Mouse (Mus musculus): ENCODE data around the gene Tas2r115. TPM values are rescaled to one million over a fixed set of nuclear protein-coding genes. Genes with fewer than 3 reads are reported as not detected.

Gene Tas2r115
- not detected in 4 replicates for total RNA-seq (2023; ENCODE audit: inconsistent age)

GRCm38 (mm10) chr6:132737935-132738334, at the start of gene Tas2r115:
TSS of gene Tas2r115 (minus strand) at chr6:132738035.

GRCm38 (mm10) chr6:132778062-132778461, 40.2 kb upstream of the Tas2r115 start, which contains the start of gene Tas2r136:
TSS of gene Tas2r136 (minus strand) at chr6:132778162.

GRCm38 (mm10) chr6:132761831-132762230, 24.0 kb upstream of the Tas2r115 start, which contains the start of gene Tas2r102:
TSS of gene Tas2r102 (plus strand) at chr6:132762131.

GRCm38 (mm10) chr6:132754430-132754829, 16.6 kb upstream of the Tas2r115 start, which contains the start of gene Tas2r124:
TSS of gene Tas2r124 (plus strand) at chr6:132754730.

GRCm38 (mm10) chr6:132711828-132712227, 26.0 kb downstream of the Tas2r115 start, which contains the start of gene Tas2r122:
TSS of gene Tas2r122 (minus strand) at chr6:132711928.

GRCm38 (mm10) chr6:132700907-132701306, 36.9 kb downstream of the Tas2r115 start, which contains the start of gene Tas2r121:
TSS of gene Tas2r121 (minus strand) at chr6:132701007.

Other genes with a start within 250 kb of the Tas2r115 start
- gene Prh1, start 168.2 kb downstream of the Tas2r115 start, total RNA-seq (2023; ENCODE audit: inconsistent age) = not detected in 4 replicates
- not detected in 4 replicates for gene Prp2, start 142.1 kb downstream of the Tas2r115 start, total RNA-seq (2023; ENCODE audit: inconsistent age)
- gene A630073D07Rik, start 86.5 kb downstream of the Tas2r115 start, total RNA-seq (2023; ENCODE audit: inconsistent age) = not detected in 4 replicates
- gene Tas2r120, start 81.1 kb downstream of the Tas2r115 start, total RNA-seq (2023; ENCODE audit: inconsistent age) = not detected in 4 replicates
- gene Tas2r121, start 37.0 kb downstream of the Tas2r115 start, total RNA-seq (2023; ENCODE audit: inconsistent age) = not detected in 4 replicates
- not detected in 4 replicates for gene Tas2r122, start 26.1 kb downstream of the Tas2r115 start, total RNA-seq (2023; ENCODE audit: inconsistent age)
- not detected in 4 replicates for gene Tas2r124, start 16.7 kb upstream of the Tas2r115 start, total RNA-seq (2023; ENCODE audit: inconsistent age)
- gene Tas2r102, start 24.1 kb upstream of the Tas2r115 start, total RNA-seq (2023; ENCODE audit: inconsistent age) = not detected in 4 replicates
- gene Tas2r136, start 40.1 kb upstream of the Tas2r115 start, total RNA-seq (2023; ENCODE audit: inconsistent age) = not detected in 4 replicates
- gene Tas2r117, start 64.8 kb upstream of the Tas2r115 start, total RNA-seq (2023; ENCODE audit: inconsistent age) = not detected in 4 replicates
- gene Tas2r123, start 109.1 kb upstream of the Tas2r115 start, total RNA-seq (2023; ENCODE audit: inconsistent age) = not detected in 4 replicates
- not detected in 4 replicates for gene Tas2r116, start 117.4 kb upstream of the Tas2r115 start, total RNA-seq (2023; ENCODE audit: inconsistent age)
- not detected in 4 replicates for gene Tas2r110, start 130.0 kb upstream of the Tas2r115 start, total RNA-seq (2023; ENCODE audit: inconsistent age)
- gene Tas2r113, start 155.0 kb upstream of the Tas2r115 start, total RNA-seq (2023; ENCODE audit: inconsistent age) = not detected in 4 replicates
- not detected in 4 replicates for gene Tas2r125, start 171.6 kb upstream of the Tas2r115 start, total RNA-seq (2023; ENCODE audit: inconsistent age)
- not detected in 4 replicates for gene Tas2r129, start 213.1 kb upstream of the Tas2r115 start, total RNA-seq (2023; ENCODE audit: inconsistent age)
- gene Tas2r131, start 219.9 kb upstream of the Tas2r115 start, total RNA-seq (2023; ENCODE audit: inconsistent age) = not detected in 4 replicates
- gene Tas2r109, start 242.9 kb upstream of the Tas2r115 start, total RNA-seq (2023; ENCODE audit: inconsistent age) = not detected in 4 replicates